Mouse (Mus musculus) urinary bladder, postnatal 4 days (tissue): ENCODE measurements at regions not wholly inside any gene's neighbourhood (a gene's known extent, or its start where the extent isn't known, plus 50 kb on each side); places are given as distances from the start of the nearest gene placed in this dataset.

Experiments
- DNase-seq, 2 experiments: peaks; one replicate each; pipeline ENCODE4 v3.0.0; 2021 to 2022; ENCODE audit warnings: low spot score in 2 of 2

DNA sequence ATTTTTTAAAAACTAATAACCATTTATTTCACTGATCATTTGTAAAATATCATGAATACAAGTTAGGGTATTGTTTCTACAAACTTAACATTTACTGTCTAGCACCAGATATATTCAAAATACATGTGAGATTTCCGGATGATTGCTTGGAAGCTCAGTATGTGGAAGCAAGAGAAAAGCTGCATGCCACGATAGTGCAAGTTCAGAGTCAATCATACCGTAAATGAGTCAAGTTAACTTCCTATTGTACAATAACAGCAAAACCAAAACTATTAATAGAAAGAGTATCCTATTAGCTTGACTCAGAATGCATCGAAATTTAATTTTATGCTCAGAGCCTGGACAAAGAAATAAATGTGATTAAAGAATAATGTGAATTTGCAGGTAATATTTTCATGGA, 1284.6 kb upstream of the Cited2 start:
- DNase-seq: no peak

DNA sequence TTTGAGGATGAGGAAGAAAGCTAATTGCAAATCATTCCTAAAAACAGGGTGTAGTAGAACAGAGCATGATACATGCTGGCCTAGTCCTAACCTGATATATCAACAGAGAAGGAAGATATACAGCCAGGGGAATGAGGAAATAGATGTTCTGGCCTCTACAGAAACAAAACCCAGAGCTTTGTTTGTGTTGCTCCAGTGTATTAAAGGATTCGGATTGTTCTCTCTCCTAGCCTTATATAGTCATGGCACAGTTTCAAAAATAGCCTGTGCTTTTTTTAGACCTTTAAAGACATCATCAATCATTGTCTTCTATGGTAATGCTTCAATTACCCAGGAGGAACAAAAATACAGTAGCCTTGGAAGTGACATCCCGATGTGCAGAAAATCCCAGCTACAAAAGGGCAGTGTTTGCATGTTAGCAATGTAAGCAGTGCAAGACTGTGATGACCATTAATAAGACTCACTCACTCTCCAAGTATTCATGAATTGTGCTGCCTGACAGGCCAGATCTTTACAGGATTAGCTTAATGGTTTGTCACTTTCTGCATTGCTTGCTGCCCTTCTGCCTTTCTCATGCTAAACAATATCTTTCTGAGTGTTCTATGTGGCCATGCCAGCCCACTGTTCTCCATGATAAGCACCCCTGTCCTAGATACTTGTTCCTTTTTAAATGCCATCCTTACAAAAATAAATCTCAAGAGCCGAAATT, 1281.9 kb upstream of the Cited2 start:
- no peak for DNase-seq

DNA sequence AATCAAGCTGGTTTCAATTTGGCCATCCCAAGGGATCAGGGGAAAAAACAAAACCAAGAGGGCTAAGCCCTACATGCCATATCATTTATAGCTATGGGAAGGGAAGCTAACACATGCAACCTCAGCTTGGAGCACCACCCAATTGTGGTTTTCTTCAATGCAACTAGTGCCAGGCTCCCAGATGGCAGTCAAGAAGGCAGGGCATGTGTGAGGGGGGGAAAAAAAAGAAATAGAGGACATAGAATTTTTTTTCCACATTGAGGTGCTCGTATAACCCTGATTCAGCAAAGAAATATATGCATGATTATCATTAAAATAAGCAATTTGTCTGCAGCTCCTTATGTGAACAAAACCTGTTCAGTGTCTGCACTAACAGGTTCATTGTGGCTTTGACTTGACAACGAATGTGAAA, 1281.4 kb upstream of the Cited2 start:
- DNase-seq: no peak

DNA sequence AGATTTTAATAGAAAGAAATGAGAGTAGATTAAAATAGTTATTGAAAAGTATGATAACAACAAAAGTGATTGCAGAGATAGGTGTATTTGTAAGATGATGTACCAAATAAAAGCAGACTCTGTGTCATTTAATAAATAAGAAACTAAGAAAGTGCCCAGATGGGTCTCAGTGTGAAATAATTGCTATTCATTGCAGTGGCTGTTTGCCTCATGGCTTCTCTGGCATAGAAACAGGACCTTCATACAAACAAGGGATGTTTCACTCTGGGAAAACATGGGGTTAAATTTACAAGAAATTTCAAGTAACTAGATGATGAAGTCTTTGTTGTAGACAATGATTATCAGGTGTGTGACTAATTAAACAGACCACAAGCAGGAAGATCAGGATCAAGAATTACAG, 1279.1 kb upstream of the Cited2 start:
- DNase-seq: no peak

DNA sequence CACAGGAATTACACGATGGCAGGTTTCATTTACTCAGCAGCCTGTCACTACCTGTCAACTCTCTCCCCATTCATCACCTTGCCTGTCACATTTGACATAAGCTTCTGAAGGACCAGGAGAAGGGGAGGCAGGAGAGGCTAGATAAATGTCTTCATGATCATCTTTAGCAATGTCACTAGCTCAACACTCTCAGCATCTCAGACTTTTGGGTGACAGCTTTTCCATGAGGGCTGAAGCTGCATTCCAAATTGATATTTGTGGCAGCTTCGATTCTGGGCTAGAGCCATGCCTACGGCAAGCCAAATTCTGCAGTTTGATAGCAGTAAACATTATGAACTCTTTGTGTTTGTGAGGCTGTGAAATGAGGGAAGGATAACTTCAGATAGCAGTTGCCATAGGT, 1255.1 kb upstream of the Cited2 start:
- no peak for DNase-seq

DNA sequence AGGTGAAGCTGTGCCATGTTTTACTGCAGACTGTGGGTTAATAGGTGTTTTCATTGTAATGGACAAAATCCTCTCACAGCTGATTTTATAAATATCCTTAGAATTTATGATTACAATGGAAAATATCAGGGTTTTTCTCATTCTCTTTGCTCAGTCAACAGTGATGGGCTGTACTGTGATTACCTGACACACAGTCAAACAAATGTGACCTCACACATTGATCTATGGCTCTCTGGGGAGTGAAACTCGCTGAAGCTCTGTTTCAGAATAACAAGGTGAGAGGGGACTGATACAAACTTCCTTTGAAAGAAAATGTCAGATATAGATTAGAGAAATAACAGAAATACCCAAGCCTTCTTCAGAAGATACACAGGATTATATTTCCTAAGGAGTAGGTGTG, 1253.3 kb upstream of the Cited2 start:
- DNase-seq: no peak

DNA sequence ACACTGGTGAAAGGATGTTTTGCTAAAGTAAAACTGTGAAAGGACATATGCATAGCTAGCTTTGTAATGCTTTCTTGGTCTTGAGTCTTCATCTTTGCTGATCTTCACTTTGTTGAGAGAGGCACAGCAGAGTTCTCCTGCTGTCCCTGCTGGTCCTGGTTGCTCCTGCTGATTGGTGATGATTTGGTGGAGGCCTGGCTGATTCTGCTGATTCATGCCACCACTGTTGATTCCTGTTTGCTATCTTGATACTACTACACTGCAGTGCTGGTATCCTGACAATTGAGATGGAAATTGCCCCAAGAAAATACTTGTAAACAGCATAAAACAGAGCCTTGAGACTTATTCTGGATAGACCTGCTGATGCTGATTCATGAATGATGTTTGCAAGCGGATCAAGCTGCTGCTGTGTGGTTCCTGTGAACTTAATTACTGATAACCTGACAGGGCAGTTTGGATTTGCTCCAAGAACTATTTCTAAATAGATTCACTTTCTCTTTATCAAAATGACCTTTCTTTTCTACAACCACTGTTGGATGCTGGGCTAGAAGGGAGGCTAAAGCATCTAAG, 1249.0 kb upstream of the Cited2 start:
- DNase-seq: no peak

DNA sequence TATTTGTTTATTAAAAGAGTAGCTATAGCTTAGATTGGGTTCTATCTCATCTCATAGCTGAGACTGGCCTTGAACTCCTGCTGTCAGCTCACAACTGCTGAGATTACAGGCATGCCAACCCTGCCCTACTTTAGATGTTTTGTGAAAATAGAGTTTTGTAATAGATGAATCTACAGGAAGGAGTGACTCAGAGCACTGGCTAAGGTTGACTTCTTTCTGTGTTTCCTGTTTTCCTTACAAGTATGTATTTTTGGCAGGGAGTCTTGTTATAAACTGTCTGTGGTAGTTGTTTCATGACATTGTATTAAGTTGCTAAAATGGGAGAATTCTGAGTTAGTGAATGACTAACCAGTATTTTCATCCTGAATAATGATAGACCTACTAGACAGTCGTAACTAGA, 1224.4 kb upstream of the Cited2 start:
- no peak for DNase-seq

DNA sequence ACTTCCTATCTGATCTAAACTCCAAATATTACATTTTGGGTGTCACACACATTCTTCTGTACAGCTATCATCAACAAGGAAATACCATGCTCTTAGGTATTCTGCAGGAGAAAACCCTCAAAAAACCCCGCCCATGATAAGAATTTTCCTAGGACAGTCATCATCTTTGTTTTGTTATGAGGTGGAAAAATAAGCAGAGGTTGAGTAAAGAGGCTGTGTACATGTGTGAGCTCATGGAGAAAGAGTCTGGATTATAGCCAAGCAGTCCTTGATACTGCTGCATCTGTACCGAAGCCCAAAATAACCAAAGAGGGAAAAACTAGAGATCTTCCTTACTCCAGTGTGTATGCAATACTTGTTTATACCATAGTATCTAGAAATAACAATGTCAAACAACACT, 1215.3 kb upstream of the Cited2 start:
- no peak for DNase-seq

DNA sequence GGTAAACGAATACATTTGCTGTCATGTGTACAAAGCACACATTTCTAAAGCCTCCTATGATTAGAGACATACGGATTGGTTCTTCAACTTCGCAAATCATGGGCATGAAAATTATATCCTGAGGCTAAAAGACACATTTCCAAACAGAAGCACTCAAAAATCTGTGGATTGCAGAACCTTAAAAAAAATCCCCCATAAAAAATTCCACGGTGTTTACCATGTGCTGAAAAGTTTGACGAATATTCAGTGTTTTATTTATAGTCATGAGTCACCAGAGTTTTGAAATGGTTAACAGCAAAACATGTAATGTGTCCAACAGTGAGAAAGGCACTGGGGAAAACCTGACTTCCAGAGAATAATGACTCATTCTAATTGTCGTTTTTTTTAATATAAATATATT, 1214.9 kb upstream of the Cited2 start:
- no peak for DNase-seq

DNA sequence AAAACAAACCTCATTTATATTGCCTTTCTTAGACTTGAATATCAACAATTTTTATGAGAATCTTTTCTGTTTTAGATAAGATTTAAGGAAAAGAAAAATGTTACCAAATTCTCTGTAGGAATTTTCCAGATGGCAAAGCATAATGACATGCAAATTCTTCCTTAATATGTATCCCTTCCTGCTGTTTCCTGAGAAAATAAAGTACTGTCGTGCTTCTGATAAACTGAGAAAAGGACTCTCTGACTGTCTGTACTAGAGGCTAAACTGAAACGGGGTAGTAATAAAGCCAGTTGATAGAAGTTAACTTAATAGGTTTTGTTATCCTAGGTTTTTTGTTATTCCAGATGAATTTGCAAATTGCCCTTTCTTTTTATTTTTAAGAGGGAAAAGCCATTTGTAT, 1208.4 kb upstream of the Cited2 start:
- DNase-seq: no peak

DNA sequence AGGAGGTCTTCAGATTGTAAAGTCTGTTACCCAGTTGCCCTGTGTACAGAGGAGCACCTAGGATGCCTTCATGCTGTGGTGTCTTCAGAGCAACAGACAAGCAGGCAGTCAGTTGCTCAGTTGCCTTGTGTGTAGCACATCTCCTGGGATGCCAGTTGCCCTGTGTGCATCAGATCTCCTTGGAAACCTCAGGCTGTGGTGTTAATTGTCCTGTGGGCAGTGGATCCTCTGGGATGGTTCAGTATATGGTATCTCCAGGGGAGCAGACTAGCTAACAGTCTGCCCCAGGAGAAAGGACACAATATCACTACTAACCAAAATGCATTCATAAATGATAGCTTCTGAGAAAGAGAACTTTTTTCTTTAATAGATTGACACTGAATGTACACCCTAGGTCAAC, 1201.1 kb upstream of the Cited2 start:
- no peak for DNase-seq

DNA sequence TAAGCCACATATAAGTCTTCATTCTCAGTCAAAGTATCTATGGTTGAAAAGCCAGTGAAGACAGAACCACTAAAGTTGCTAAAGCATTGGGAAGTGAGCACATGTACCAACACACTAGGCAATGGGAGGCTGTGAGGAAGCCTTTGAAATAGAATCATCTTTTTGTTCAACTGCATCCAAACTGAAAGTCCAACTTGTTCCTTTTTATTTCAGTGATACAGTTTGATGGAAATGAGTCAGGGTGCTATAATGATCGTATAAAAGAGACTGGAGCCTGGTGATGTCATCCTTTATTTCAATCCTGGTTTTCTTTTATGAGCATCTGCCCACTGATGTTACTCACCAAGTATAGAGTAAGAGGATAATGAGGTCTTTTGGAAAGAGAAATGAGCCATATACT, 1198.9 kb upstream of the Cited2 start:
- DNase-seq: no peak

DNA sequence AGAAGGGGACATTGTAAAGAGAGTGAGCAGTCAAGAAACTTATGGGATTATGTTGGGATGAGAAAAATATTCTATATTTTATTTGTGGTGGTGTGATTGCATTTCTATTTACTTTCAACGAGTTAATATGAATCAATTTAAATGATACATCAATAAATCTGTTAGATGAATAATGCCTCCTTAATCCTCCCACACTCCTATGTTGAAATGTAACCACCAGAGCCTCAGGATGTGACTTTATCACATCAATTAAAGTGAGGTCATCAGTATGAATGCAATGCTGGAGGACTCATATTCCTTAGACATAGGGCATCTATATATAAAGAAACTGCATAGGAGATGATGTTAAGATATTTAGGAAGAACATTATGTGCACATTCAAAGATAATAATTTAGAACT, 1195.3 kb upstream of the Cited2 start:
- no peak for DNase-seq

DNA sequence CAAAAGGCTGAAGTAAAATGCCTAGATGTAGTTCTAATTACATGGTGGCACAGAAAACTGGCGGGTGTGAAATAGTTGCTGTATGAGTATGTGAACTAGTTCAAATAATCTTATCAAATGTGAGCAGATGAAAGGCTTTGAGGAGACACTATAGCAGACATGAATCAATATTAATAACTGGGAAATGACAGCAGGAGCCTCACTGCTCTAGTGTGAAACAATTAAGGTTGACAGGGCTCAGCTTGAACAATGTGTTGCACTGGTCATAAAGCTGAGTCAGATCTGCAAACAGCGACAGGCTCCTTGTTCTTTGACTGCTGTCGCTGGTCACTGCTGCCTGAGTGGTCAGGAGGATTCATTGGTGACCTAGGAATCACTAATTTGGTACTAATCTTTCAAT, 1185.4 kb upstream of the Cited2 start:
- no peak for DNase-seq

DNA sequence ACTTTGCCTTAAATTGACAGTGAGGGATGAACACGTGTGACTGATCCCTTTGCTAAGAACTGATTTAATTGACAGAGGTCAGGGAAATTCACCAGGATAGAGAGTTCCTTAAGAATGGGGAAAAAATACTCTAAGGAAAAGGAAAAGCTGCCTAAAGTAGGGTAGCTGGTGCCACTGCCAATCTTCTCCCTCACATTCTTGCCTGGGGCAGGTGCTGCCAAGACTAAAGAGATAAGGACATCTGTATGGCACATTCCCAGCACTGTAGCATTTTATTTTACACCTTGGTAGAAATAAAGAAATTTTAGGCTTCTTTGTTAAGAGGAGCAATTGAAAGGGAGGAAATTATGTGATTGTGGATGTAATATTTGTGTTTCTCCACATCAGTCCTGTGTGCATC, 1184.6 kb upstream of the Cited2 start:
- no peak for DNase-seq

DNA sequence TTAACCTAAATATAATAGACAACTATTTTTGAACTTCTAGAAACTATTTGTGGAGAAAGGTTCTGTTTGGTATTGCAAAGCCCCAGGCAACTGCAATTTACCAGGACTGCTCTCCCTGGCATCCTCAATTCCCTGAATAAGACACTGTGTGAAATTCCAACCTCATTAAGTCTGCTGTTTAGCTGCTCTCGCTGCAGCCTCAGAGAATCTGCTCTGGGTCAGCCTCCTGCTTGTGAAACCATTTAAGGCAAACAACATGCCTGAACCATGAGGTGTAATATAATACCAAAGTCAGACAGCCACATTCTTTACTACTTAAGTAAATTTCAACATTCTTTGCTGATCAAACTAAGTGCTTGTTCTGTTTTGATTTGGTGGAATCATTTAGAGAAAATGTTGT, 1177.6 kb upstream of the Cited2 start:
- no peak for DNase-seq

DNA sequence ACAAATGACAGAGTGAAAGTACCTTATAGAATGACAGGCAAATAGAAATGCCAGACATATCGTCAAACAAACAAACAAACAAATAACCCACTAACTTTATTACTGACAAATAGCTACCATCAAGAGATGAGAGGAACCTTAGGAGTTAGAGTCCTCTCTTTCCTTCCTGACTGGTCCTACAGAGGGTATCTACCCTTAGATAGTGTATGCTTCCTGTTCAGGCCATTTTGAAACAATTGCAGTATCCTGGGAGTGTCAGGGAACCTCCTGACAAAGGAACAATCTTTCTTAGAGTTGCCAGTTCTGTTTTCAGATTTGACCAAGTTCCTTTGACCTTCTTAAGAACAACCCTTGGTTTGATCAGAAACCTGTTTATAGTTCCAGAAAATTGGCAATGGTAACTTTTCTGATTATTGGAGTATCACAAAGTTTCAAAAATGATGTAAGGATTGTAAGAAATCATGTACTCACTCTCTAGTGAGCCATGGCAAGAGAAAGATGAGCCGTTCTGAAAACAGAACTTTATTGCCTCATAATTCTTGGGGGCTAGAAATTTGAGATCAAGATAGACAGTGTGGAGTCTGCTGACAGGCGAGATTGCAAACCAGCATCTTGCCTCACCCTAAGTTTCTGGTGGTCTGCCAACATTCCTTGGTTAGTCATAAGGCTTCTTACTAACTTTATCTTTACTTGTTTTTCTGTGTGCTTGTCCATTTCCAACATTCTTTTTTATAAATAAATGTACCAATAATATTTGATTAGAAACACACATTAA, 1170.0 kb upstream of the Cited2 start:
- DNase-seq: no peak

DNA sequence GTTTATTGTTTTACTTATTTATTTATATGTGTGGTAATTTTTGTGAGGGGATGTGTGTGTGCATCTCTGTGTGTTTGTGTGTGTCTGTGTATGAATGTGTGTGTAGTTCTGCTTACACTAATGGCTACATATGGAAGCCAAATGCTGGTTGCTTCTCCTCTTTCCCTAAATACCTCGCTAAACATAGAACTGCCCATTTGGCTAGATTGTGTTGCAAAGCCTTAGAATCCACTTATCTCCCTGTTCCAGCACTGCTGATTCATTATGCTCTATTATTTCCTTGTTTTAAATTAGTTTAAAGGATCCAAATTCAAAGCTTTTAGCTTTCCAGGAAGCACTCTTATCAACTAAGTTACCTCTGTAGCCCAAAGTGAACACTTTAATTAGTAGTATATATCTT, 1148.5 kb upstream of the Cited2 start:
- DNase-seq: no peak

DNA sequence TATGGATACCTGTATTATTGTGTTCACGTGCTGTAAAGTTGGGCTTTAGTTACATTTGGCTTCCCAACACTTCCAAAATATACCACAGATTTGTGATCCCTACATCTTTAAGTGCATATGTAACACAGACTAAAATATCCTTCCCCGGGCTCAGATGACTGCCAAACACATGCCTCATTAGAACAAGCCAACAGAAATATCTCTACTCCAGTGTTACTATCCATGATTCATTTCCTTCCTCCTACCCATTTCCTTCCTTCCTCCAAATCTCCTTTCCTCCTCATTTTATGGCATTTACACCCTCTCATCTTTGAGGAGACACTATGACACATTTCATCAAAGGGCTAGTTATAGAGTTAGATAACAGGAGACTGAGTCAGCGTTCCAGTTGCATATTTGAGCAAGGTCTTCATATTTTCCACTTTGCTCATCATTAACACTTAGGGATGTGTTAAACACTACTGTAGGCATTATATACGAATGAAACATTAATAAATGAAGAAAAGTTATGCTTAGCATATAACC, 1144.4 kb upstream of the Cited2 start:
- no peak for DNase-seq

DNA sequence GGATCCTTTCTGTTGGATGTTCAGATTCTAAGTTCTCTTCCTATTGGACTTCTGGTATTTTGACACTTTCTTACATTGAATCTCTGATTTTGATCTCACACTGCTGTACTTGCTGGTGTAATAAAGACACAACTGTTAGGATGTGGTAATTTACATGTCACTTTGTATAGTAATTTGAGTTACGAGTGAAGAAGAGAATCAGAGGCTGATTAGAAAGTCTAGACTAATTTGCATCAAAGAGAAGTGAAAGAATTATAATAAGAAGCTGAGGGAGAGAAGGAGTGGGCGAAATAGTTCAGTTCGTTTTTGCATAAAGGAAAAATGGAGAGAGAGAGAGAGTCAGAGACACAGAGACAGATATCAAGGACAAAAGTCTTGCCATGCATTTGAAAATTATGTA, 1142.8 kb upstream of the Cited2 start:
- no peak for DNase-seq

DNA sequence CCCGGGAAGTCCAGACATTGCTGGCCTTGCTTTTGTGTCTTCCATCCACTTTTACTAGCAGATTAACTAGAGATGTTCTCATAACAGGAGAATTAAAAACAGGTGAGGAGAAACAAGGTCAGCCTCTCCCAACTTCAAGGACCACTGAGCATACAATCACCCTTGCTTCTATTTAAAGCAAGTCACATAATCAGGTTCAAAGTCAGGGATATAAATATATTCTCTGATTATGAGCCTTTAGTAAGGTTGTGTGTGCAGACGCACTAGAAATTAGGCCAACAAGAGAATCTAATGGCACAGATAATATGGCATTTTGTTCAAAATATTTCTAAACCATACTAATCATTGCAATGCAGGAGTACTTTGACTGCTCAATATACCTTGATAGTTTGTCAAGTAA, 1134.2 kb upstream of the Cited2 start:
- no peak for DNase-seq

DNA sequence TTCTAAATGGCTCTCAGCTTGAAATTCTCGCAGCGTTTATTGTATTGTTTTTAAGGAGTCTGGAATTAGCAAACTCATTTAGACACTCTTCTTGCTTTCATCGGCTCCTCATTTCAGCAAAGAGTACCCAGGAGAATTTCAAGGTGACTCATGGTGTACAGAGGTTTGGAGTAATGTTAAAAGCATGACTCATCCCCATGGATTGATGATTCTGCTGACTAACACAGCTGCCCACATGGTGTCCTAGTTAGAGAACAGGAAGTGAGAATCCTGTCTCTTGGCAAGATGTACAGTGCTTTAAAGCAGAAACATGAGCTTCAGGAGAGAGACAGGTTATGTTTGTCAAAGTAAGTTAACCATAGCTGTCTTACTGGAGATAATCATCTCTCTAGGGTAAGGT, 1133.6 kb upstream of the Cited2 start:
- DNase-seq: no peak
